Mouse (Mus musculus) E14TG2a.4 (cell line): ENCODE results near the gene Sec1.

Source experiments
- CTCF ChIP-seq: conservative IDR thresholded peaks from 2 replicates; pipeline ENCODE4 v1.5.1; 2014; ENCODE audit warnings: low read length
- POU5F1 ChIP-seq: IDR thresholded peaks from 2 replicates; pipeline ENCODE4 v1.6.1; 2014; ENCODE audit warnings: low read length, borderline replicate concordance

- TF ChIP-seq CTCF, result no peak
- no peak for TF ChIP-seq POU5F1
These were observed 9.9 kb upstream of the Sec1 start for GRCm38 (mm10) chr7:45704046-45704559.
